Mouse (Mus musculus) intestine, embryonic 15.5 days (tissue): ENCODE measurements around the gene Uqcrq. TPM values are rescaled to one million over a fixed set of nuclear protein-coding genes. Genes with fewer than 3 reads are reported as not detected.
"Not testable (repeated sequence)": the region's sequence is repeated elsewhere in the genome, so short reads cannot be mapped to it uniquely, and the experiment has no call there.

Experiments used
- ATAC-seq: fragments of 200-750 bp; cut with Nextera tagmentation; 2 replicates; pipeline ENCODE4 v1.8.0; 2017; ENCODE audit warnings: moderate TSS enrichment, moderate library complexity
- H3K27ac ChIP-seq: fragments of 300-500 bp; sonication (generic); 2 replicates; pipeline ENCODE4 v1.5.1; 2015; ENCODE audit warnings: mild to moderate bottlenecking, inconsistent platforms
- H3K27me3 ChIP-seq: fragments of 300-500 bp; sonication (generic); replicated peaks from 2 replicates; pipeline ENCODE4 v1.6.1; 2015; ENCODE audit warnings: inconsistent platforms
- H3K36me3 ChIP-seq: fragments of 300-500 bp; sonication (generic); 2 replicates; pipeline ENCODE4 v1.6.1; 2015; ENCODE audit warnings: inconsistent platforms
- H3K4me1 ChIP-seq: fragments of 300-500 bp; sonication (generic); replicated peaks from 2 replicates; pipeline ENCODE4 v1.6.1; 2015; ENCODE audit warnings: inconsistent platforms
- H3K4me2 ChIP-seq: fragments of 300-500 bp; sonication (generic); replicated peaks from 2 replicates; pipeline ENCODE4 v1.6.1; 2015; ENCODE audit warnings: mild to moderate bottlenecking, inconsistent platforms
- H3K4me3 ChIP-seq: fragments of 300-500 bp; sonication (generic); replicated peaks from 2 replicates; pipeline ENCODE4 v1.5.1; 2015; ENCODE audit warnings: inconsistent platforms
- H3K9ac ChIP-seq: fragments of 300-500 bp; sonication (generic); 2 replicates; pipeline ENCODE4 v1.6.1; 2015; ENCODE audit warnings: inconsistent platforms
- H3K9me3 ChIP-seq: fragments of 300-500 bp; sonication (generic); 2 replicates; pipeline ENCODE4 v1.6.1; 2016; ENCODE audit warnings: inconsistent platforms
- WGBS: fragments of 180-500 bp; shearing (Covaris S2); methylation state at CpG from one replicate; pipeline ENCODE4 v1.1.7; 2015; 5-methylcytosine and 5-hydroxymethylcytosine counted together
- polyA plus RNA-seq: library from polyadenylated mRNA; unstranded; fragments of >200 nt; fragmentation: Nextera tagmentation; extraction: Ambion mirVana; gene quantifications from 2 replicates; pipeline ENCODE4 v1.2.1, GENCODE M21; 2015

Uqcrq gene
- polyA plus RNA-seq, 1 experiment from 2014 or later = 791 TPM

GRCm38 (mm10) chr11:53427993-53428715, 2.5 kb downstream of the Uqcrq start:
- no peak overlapping the region for H3K9ac ChIP-seq
- no peak overlapping the region for H3K27ac ChIP-seq
- H3K4me2 ChIP-seq = no peak overlapping the region
- H3K27me3 ChIP-seq = no peaks in the 10 kb centered on the region
- peaks cover 9% of the 10 kb centered on the region; the same call in 1 of the 2 replicates for H3K36me3 ChIP-seq
- H3K9me3 ChIP-seq = no peaks in the 10 kb centered on the region
- H3K4me3 ChIP-seq = no peak overlapping the region
- no peak for ATAC-seq
- 87% methylated on average over 3 of the region's 3 CpGs for WGBS
- peaks cover 8% of the 10 kb centered on the region; the same call in 1 of the 2 replicates for H3K4me1 ChIP-seq

GRCm38 (mm10) chr11:53426914-53427313, 3.7 kb downstream of the Uqcrq start:
- ATAC-seq, H3K27ac ChIP-seq, H3K4me3 ChIP-seq, H3K9me3 ChIP-seq, H3K9ac ChIP-seq, H3K27me3 ChIP-seq, H3K36me3 ChIP-seq, H3K4me2 ChIP-seq, H3K4me1 ChIP-seq: not testable (repeated sequence)
- WGBS = 87% methylated on average over 3 of the region's 3 CpGs

DNA sequence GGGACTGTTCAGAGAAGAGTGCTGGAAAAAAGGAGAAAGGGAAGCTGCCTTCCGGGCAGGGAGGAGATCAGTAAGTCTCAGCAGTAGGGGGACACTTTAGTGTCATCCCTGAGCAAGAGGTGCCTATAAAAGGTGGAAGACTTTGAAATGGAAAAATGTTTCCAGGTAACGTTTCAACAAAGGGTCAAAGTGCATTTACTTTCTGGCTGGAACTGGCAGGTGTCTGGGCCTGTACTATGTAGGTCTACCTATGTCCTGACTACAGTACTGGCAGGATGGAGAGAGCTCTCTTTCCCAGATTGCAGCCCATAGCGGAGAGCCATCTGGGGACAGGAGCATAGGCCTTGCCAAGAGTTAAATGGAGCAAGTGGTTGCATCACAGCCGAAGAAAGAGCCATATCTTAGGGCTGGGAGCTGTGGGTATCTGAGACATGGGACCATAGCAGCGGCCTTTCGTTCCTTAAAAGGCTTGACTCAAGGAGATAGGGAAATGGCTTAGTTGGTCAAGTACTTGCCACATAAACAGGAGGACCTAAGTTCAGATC, 4.8 kb downstream of the Uqcrq start:
- ATAC-seq = no peak
- Histone ChIP-seq H3K4me2 (no peak overlapping the region), H3K4me3 (no peak overlapping the region), H3K27me3 (no peaks in the 10 kb centered on the region), H3K9me3 (no peaks in the 10 kb centered on the region), H3K9ac (no peak overlapping the region), H3K27ac (no peak overlapping the region), H3K36me3 (peaks cover 9% of the 10 kb centered on the region; the same call in 1 of the 2 replicates), H3K4me1 (peaks cover 5% of the 10 kb centered on the region; the same call in 1 of the 2 replicates)
- 79% methylated on average over 6 of the region's 6 CpGs for WGBS

DNA sequence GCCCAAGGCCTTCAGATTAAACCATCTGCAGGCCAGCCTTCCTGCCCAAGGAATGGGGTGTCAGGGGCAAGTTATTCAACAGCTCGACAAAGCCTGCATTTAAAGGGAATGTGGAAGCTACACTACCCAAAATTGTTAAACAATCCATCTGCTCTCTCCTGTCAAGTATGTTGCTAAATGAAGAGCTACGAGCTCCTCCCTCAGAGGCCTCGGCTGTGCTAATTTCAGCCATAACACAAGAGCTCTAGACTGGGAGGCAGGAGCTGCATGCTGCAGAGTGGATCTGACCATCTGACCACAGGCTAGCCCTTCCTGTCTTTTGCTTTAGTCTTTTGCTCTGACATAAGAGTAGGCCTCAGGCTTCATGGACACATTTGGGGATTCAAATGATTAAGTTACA, 5.4 kb downstream of the Uqcrq start:
- 55% methylated on average over 3 of the region's 3 CpGs for WGBS
- Histone ChIP-seq H3K27ac (no peak overlapping the region), H3K9me3 (no peaks in the 10 kb centered on the region), H3K4me1 (peaks cover 5% of the 10 kb centered on the region; the same call in 1 of the 2 replicates), H3K9ac (no peak overlapping the region), H3K4me2 (no peak overlapping the region), H3K27me3 (no peaks in the 10 kb centered on the region), H3K36me3 (peaks cover 10% of the 10 kb centered on the region), H3K4me3 (no peak overlapping the region)
- no peak for ATAC-seq

DNA sequence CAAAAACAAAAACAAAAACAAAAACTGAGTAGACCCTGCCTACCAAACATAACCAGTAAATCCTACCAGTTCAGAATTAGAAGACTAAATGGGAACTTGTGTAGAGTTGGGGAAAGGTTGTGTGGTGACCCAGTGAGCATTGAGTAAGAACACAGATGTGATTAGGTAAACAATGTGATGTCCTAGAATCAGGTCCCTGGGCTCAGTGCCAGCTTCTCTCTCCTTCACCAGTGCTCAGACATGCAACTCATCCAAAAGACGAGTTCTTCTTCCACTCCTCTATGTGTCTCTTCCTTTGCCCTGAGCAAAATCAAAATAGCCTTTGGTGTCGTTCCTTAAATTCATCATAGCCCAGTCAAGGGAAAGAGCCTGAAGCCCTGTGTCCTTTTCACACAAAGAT, 5.8 kb downstream of the Uqcrq start:
- H3K9me3 ChIP-seq = no peaks in the 10 kb centered on the region
- peaks cover 5% of the 10 kb centered on the region; the same call in 1 of the 2 replicates for H3K4me1 ChIP-seq
- no peak for ATAC-seq
- 60% methylated on average over 2 of the region's 2 CpGs for WGBS
- H3K27ac ChIP-seq = no peak overlapping the region
- H3K9ac ChIP-seq = no peak overlapping the region
- H3K27me3 ChIP-seq = no peaks in the 10 kb centered on the region
- H3K4me3 ChIP-seq = no peak overlapping the region
- peaks cover 14% of the 10 kb centered on the region for H3K36me3 ChIP-seq
- H3K4me2 ChIP-seq = no peak overlapping the region

DNA sequence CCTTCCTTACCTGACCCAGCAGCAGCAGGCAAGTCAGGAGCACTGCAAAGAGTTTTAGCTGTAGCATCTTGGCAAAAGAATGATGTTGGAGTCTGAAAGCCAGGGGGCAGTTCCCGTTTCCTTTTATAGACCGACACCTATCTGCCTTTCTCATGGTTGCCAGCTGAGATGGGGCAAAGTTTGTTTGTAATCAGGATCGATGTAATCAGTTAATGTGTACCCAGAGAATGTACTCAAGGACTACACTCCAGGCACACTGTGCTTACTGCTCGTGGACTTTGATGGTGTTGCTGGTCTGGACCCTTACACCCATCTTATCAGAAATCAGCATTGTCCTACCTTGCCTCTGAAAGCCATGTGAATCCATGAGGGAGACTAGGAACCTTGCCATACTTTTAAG, 7.6 kb downstream of the Uqcrq start, which contains the start of gene Leap2:
Gene Leap2 (minus strand): TSS at position 135 of the 400 bp plus-strand sequence.
- no peaks in the 10 kb centered on the region for H3K9me3 ChIP-seq
- no peak within 1 kb of the TSS for H3K9ac ChIP-seq
- H3K4me3 ChIP-seq = no peak within 1 kb of the TSS
- peaks cover 10% of the 10 kb centered on the region for H3K36me3 ChIP-seq
- 62% methylated on average over 4 of the region's 4 CpGs for WGBS
- H3K27ac ChIP-seq = peak within 1 kb of the TSS; percentile 54
- peak; percentile 83 for ATAC-seq
- H3K4me2 ChIP-seq = no peak within 1 kb of the TSS
- H3K4me1 ChIP-seq = no peaks in the 10 kb centered on the region; the same call in 1 of the 2 replicates
- no peaks in the 10 kb centered on the region for H3K27me3 ChIP-seq

DNA sequence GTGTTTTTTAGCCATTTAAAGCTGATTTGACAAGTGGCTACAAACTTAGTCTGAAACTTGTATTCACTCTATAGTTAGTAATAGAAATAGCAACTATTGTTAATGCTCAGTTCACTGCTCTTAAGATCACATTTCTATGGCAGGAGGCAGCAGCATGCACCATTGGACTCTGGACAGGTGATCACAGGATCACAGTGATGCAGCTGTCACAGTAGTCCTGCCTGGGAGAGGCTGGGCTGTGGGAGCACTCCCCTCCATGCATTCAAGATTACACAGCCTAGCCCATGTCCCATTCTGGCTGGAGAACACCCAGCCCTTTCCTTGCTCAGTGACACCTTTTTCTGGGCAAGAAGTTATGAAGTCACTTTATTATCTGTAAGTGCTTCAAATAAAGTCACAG, 12.6 kb downstream of the Uqcrq start:
- no peaks in the 10 kb centered on the region for H3K27me3 ChIP-seq
- H3K4me1 ChIP-seq = no peaks in the 10 kb centered on the region; the same call in 1 of the 2 replicates
- H3K36me3 ChIP-seq = peaks cover 27% of the 10 kb centered on the region
- no peak overlapping the region for H3K27ac ChIP-seq
- H3K4me3 ChIP-seq = no peak overlapping the region
- ATAC-seq = peak; percentile 81
- H3K9ac ChIP-seq = no peak overlapping the region
- no peaks in the 10 kb centered on the region for H3K9me3 ChIP-seq
- H3K4me2 ChIP-seq = no peak overlapping the region

GRCm38 (mm10) chr11:53413871-53414270, 16.8 kb downstream of the Uqcrq start:
- H3K4me1 ChIP-seq = no peaks in the 10 kb centered on the region
- H3K27me3 ChIP-seq = no peaks in the 10 kb centered on the region
- H3K9ac ChIP-seq = no peak overlapping the region
- no peak for ATAC-seq
- no peak overlapping the region for H3K4me2 ChIP-seq
- no peak overlapping the region for H3K27ac ChIP-seq
- 93% methylated on average over 4 of the region's 4 CpGs for WGBS
- H3K4me3 ChIP-seq = no peak overlapping the region
- peaks cover 29% of the 10 kb centered on the region for H3K36me3 ChIP-seq
- H3K9me3 ChIP-seq = no peaks in the 10 kb centered on the region

DNA sequence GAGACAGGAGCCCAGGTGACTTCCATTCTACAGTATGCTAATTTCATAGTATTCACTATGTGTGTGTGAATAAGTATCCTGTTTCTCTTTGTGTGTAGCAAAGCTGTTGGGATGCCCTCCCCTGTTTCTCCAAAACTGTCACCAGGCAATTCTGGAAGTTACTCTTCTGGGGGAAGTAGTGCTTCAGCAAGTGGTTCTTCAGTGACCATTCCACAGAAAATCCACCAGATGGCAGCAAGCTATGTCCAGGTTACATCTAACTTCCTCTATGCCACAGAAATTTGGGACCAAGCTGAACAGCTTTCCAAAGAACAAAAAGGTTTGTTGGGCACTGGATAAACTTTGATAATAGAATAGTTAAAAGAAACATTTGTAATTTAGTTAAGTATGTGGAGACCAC, 18.9 kb downstream of the Uqcrq start:
- no peak overlapping the region for H3K4me3 ChIP-seq
- no peaks in the 10 kb centered on the region for H3K27me3 ChIP-seq
- peaks cover 31% of the 10 kb centered on the region for H3K36me3 ChIP-seq
- ATAC-seq = no peak
- H3K27ac ChIP-seq = no peak overlapping the region
- H3K9ac ChIP-seq = no peak overlapping the region
- no peaks in the 10 kb centered on the region for H3K4me1 ChIP-seq
- no peak overlapping the region for H3K4me2 ChIP-seq
- no peaks in the 10 kb centered on the region for H3K9me3 ChIP-seq

GRCm38 (mm10) chr11:53403638-53404037, 27.0 kb downstream of the Uqcrq start:
- ATAC-seq = no peak
- H3K4me1 ChIP-seq = no peaks in the 10 kb centered on the region
- no peaks in the 10 kb centered on the region for H3K9me3 ChIP-seq
- peaks cover 27% of the 10 kb centered on the region for H3K36me3 ChIP-seq
- WGBS = 88% methylated on average over 1 of the region's 1 CpGs
- no peak overlapping the region for H3K4me3 ChIP-seq
- H3K9ac ChIP-seq = no peak overlapping the region
- no peak overlapping the region for H3K27ac ChIP-seq
- H3K4me2 ChIP-seq = no peak overlapping the region
- H3K27me3 ChIP-seq = no peaks in the 10 kb centered on the region

DNA sequence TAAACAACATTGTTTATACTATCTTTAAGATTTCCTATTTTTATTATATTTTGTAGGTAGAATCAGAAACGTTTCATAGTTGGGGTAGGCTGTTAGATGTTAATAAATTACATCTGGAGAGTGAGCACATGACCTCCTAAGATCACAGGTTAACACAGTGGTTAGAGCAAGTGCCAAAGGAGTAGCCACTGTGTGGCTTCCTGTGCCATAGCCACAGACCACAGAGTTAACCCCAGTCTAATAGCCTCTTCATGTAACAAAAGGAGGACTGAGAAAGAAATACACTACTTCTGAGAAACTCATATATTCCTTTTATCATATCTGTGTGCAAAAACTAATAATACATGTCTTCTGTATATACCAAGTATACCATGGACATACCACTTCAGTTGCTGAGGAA, 36.8 kb downstream of the Uqcrq start:
- Histone ChIP-seq H3K27me3 (no peaks in the 10 kb centered on the region), H3K36me3 (peaks cover 13% of the 10 kb centered on the region), H3K27ac (no peak overlapping the region), H3K4me3 (no peak overlapping the region), H3K9ac (no peak overlapping the region), H3K4me2 (no peak overlapping the region), H3K9me3 (no peaks in the 10 kb centered on the region), H3K4me1 (no peaks in the 10 kb centered on the region)
- ATAC-seq = no peak
- 79% methylated on average over 1 of the region's 1 CpGs for WGBS

- Histone ChIP-seq H3K4me1 (no peaks in the 10 kb centered on the region), H3K4me2 (no peak overlapping the region), H3K4me3 (no peak overlapping the region), H3K27me3 (no peaks in the 10 kb centered on the region), H3K9me3 (no peaks in the 10 kb centered on the region), H3K36me3 (peaks cover 6% of the 10 kb centered on the region; the same call in 1 of the 2 replicates), H3K27ac (no peak overlapping the region), H3K9ac (no peak overlapping the region)
- peak; percentile 76 for ATAC-seq
- WGBS = 84% methylated on average over 2 of the region's 2 CpGs
These were observed 46.7 kb downstream of the Uqcrq start for GRCm38 (mm10) chr11:53383758-53384428.
